Mouse (Mus musculus) MEL (cell line): ENCODE data around the gene Dgke. TPM values are rescaled to one million over a fixed set of nuclear protein-coding genes. Genes with fewer than 3 reads are reported as not detected.
"Not testable (repeated sequence)": the region's sequence is repeated elsewhere in the genome, so short reads cannot be mapped to it uniquely, and the experiment has no call there.

Experiments
- DNase-seq: peaks from one replicate; pipeline ENCODE4 v3.0.0; 2011; ENCODE audit warnings: low read depth, low spot score
- H3K27ac ChIP-seq: 2 replicates; pipeline ENCODE4 v1.5.1; 2012; ENCODE audit warnings: low read depth, mild to moderate bottlenecking, control low read depth, low read length, moderate library complexity; ENCODE audit not compliant: control insufficient read depth
- H3K27me3 ChIP-seq, 2 experiments: fragments of 150-350 bp in 1 of 2; sonication (generic) in 1 of 2; 2 replicates each; pipeline ENCODE4 v1.6.1; 2012; ENCODE audit warnings: low read length in 2 of 2, mild to moderate bottlenecking in 2 of 2, improper control_type of control experiment in 1 of 2, moderate library complexity in 1 of 2; ENCODE audit not compliant: insufficient read depth in 2 of 2, control insufficient read depth in 1 of 2
- H3K36me3 ChIP-seq, 2 experiments: 2 replicates each; pipeline ENCODE4 v1.6.1; 2012 to 2014; ENCODE audit warnings: low read length in 2 of 2, improper control_type of control experiment in 1 of 2, inconsistent platforms in 1 of 2, mild to moderate bottlenecking in 1 of 2; ENCODE audit not compliant: insufficient read depth in 2 of 2, control insufficient read depth in 1 of 2
- H3K4me1 ChIP-seq, 2 experiments: fragments of 150-350 bp in 1 of 2; sonication (generic) in 1 of 2; 2 replicates each; pipeline ENCODE4 v1.6.1; 2012; ENCODE audit warnings: low read length in 2 of 2, improper control_type of control experiment in 1 of 2, mild to moderate bottlenecking in 1 of 2; ENCODE audit not compliant: insufficient read depth in 2 of 2, control insufficient read depth in 1 of 2
- H3K4me3 ChIP-seq, 2 experiments: fragments of 150-350 bp in 1 of 2; sonication (generic) in 1 of 2; 2 replicates each; pipeline ENCODE4 v1.5.1; 2012; ENCODE audit warnings: low read depth in 2 of 2, low read length in 2 of 2, mild to moderate bottlenecking in 2 of 2, moderate library complexity in 2 of 2, control low read depth in 1 of 2, improper control_type of control experiment in 1 of 2; ENCODE audit not compliant: control insufficient read depth in 1 of 2, insufficient read depth in 1 of 2
- H3K79me2 ChIP-seq: 2 replicates; pipeline ENCODE4 v1.6.1; 2012; ENCODE audit warnings: mild to moderate bottlenecking, low read length, moderate library complexity; ENCODE audit not compliant: control insufficient read depth, poor library complexity, insufficient read depth
- H3K9ac ChIP-seq: 2 replicates; pipeline ENCODE4 v1.6.1; 2012; ENCODE audit warnings: low read depth, mild to moderate bottlenecking, control low read depth, low read length, moderate library complexity; ENCODE audit not compliant: control insufficient read depth, poor library complexity, severe bottlenecking
- H3K9me3 ChIP-seq: fragments of 150-350 bp; sonication (generic); replicated peaks from 2 replicates; pipeline ENCODE4 v1.6.1; 2012; ENCODE audit warnings: mild to moderate bottlenecking, low read length, improper control_type of control experiment, moderate library complexity; ENCODE audit not compliant: insufficient read depth
- BHLHE40 ChIP-seq: IDR thresholded peaks from 2 replicates; pipeline ENCODE4 v1.6.1; 2012; ENCODE audit warnings: low read depth, mild to moderate bottlenecking, inconsistent platforms, low read length, improper control_type of control experiment, borderline replicate concordance
- CHD1 ChIP-seq: IDR thresholded peaks from 2 replicates; pipeline ENCODE4 v1.6.1; 2012; ENCODE audit warnings: low read depth, mild to moderate bottlenecking, inconsistent platforms, low read length, improper control_type of control experiment
- HCFC1 ChIP-seq: IDR thresholded peaks from 2 replicates; pipeline ENCODE4 v1.6.1; 2012; ENCODE audit warnings: low read depth, mild to moderate bottlenecking, inconsistent platforms, low read length, improper control_type of control experiment, moderate library complexity
- JUND ChIP-seq: IDR thresholded peaks from 2 replicates; pipeline ENCODE4 v1.6.1; 2011; ENCODE audit warnings: low read depth, mild to moderate bottlenecking, improper control_type of control experiment, low read length
- KAT2A ChIP-seq: conservative IDR thresholded peaks from 2 replicates; pipeline ENCODE4 v1.6.1; 2012; ENCODE audit warnings: low read depth, low read length, improper control_type of control experiment, inconsistent platforms
- MEF2A ChIP-seq: IDR thresholded peaks from 2 replicates; pipeline ENCODE4 v1.6.1; 2014; ENCODE audit warnings: low read depth, mild to moderate bottlenecking, inconsistent platforms, low read length, improper control_type of control experiment; ENCODE audit not compliant: poor library complexity, insufficient replicate concordance, severe bottlenecking; ENCODE audit errors: extremely low read depth
- MXI1 ChIP-seq: IDR thresholded peaks from 2 replicates; pipeline ENCODE4 v1.6.1; 2011; ENCODE audit warnings: mild to moderate bottlenecking, low read depth, low read length, improper control_type of control experiment
- NRF1 ChIP-seq: IDR thresholded peaks from 2 replicates; pipeline ENCODE4 v1.6.1; 2014; ENCODE audit warnings: low read depth, mild to moderate bottlenecking, inconsistent platforms, low read length, improper control_type of control experiment, moderate library complexity; ENCODE audit not compliant: poor library complexity, insufficient read depth, severe bottlenecking
- POLR2A ChIP-seq, 2 experiments: IDR thresholded peaks; 2 replicates each; pipeline ENCODE4 v1.6.1; 2011 to 2012; ENCODE audit warnings: low read length in 2 of 2, mild to moderate bottlenecking in 2 of 2, control low read depth in 1 of 2, improper control_type of control experiment in 1 of 2, low read depth in 1 of 2, moderate library complexity in 1 of 2; ENCODE audit not compliant: control insufficient read depth in 1 of 2, insufficient read depth in 1 of 2, poor library complexity in 1 of 2
- POLR2AphosphoS5 ChIP-seq: IDR thresholded peaks from 2 replicates; pipeline ENCODE4 v1.6.1; 2012; ENCODE audit warnings: low read depth, borderline replicate concordance, mild to moderate bottlenecking, inconsistent platforms, low read length, moderate library complexity, mixed read lengths
- RCOR1 ChIP-seq: IDR thresholded peaks from 2 replicates; pipeline ENCODE4 v1.6.1; 2012; ENCODE audit warnings: low read depth, mild to moderate bottlenecking, inconsistent platforms, low read length, improper control_type of control experiment
- SIN3A ChIP-seq: IDR thresholded peaks from 2 replicates; pipeline ENCODE4 v1.6.1; 2012; ENCODE audit warnings: low read length, improper control_type of control experiment, inconsistent platforms
- SMC3 ChIP-seq: IDR thresholded peaks from 2 replicates; pipeline ENCODE4 v1.6.1; 2011; ENCODE audit warnings: low read depth, low read length, improper control_type of control experiment
- TBP ChIP-seq: IDR thresholded peaks from 2 replicates; pipeline ENCODE4 v1.8.0; 2011; ENCODE audit warnings: low read depth, low read length, improper control_type of control experiment
- TCF12 ChIP-seq: IDR thresholded peaks from 2 replicates; pipeline ENCODE4 v1.6.1; 2014; ENCODE audit warnings: low read depth, mild to moderate bottlenecking, inconsistent platforms, low read length, improper control_type of control experiment, moderate library complexity
- UBTF ChIP-seq: IDR thresholded peaks from 2 replicates; pipeline ENCODE4 v1.6.1; 2012; ENCODE audit warnings: low read depth, mild to moderate bottlenecking, inconsistent platforms, low read length, improper control_type of control experiment, moderate library complexity, borderline replicate concordance; ENCODE audit not compliant: insufficient read depth
- USF2 ChIP-seq, 2 experiments: IDR thresholded peaks; 2 replicates each; pipeline ENCODE4 v1.6.1; 2011 to 2012; ENCODE audit warnings: improper control_type of control experiment in 2 of 2, low read length in 2 of 2, borderline replicate concordance in 1 of 2, inconsistent platforms in 1 of 2, low read depth in 1 of 2, mild to moderate bottlenecking in 1 of 2; ENCODE audit not compliant: insufficient read depth in 1 of 2
- ZC3H11A ChIP-seq: IDR thresholded peaks from 2 replicates; pipeline ENCODE4 v1.6.1; 2012; ENCODE audit warnings: low read depth, mild to moderate bottlenecking, inconsistent platforms, low read length, improper control_type of control experiment
- ZKSCAN1 ChIP-seq: IDR thresholded peaks from 2 replicates; pipeline ENCODE4 v1.6.1; 2012; ENCODE audit warnings: low read depth, mild to moderate bottlenecking, inconsistent platforms, low read length, improper control_type of control experiment, moderate library complexity
- ZMIZ1 ChIP-seq: IDR thresholded peaks from 2 replicates; pipeline ENCODE4 v1.6.1; 2012; ENCODE audit warnings: low read depth, mild to moderate bottlenecking, inconsistent platforms, low read length, improper control_type of control experiment, moderate library complexity
- polyA plus RNA-seq, 2 experiments: library from polyadenylated mRNA; stranded (reverse) in 1 of 2; unstranded in 1 of 2; fragments of >175 nt in 1 of 2; fragments of >200 nt in 1 of 2; gene quantifications; 2 replicates each; pipeline versions ENCODE4 v1.2.1 to v1.2.4; 2012; ENCODE audit warnings: low replicate concordance in 2 of 2, low read depth in 1 of 2; ENCODE audit not compliant: insufficient read length in 2 of 2, insufficient read depth in 1 of 2, missing spikeins in 1 of 2
- total RNA-seq: library from RNA; depleted of rRNA; stranded (reverse); fragments of 300-350 nt; gene quantifications from 2 replicates; pipeline ENCODE4 v1.2.3, GENCODE M21; 2012

Gene Dgke
- total and polyA plus RNA-seq, 3 experiments: 5.2 to 6.4 TPM; not detected in 1

- Histone ChIP-seq H3K4me1 (no peaks in the 10 kb centered on the region), H3K36me3 (peaks cover 0 to 10% of the 10 kb centered on the region in 2 experiments; a peak in 2 of 4 replicates), H3K27me3 (no peaks in the 10 kb centered on the region), H3K4me3 (no peak overlapping the region), H3K9me3 (no peaks in the 10 kb centered on the region)
- no peak for DNase-seq
- no peak for TF ChIP-seq BHLHE40
- no peak for TF ChIP-seq NRF1
- TF ChIP-seq USF2 (IDR thresholded peaks at IDR 0.05; ENCODE audit: borderline replicate concordance in 1 of 2, insufficient read depth in 1 of 2, low read depth in 1 of 2, low read length in 2 of 2): no peak
- TF ChIP-seq SIN3A: no peak
- TF ChIP-seq TBP: no peak
- no peak for TF ChIP-seq TCF12
- TF ChIP-seq ZMIZ1: no peak
- TF ChIP-seq MEF2A: no peak
- TF ChIP-seq ZKSCAN1: no peak
- TF ChIP-seq CHD1: no peak
- TF ChIP-seq RCOR1: no peak
- no peak for TF ChIP-seq UBTF
- TF ChIP-seq ZC3H11A: no peak
- no peak for TF ChIP-seq POLR2A (IDR thresholded peaks at IDR 0.05; ENCODE audit: control insufficient read depth in 1 of 2, insufficient read depth in 1 of 2, low read depth in 1 of 2, low read length in 2 of 2, poor library complexity in 1 of 2)
- no peak for TF ChIP-seq KAT2A
- TF ChIP-seq HCFC1: no peak
- TF ChIP-seq POLR2AphosphoS5: no peak
- TF ChIP-seq MXI1: no peak
- no peak for TF ChIP-seq JUND
- TF ChIP-seq SMC3: no peak
- TF ChIP-seq, all 39 proteins: peak for 0
- H3K9ac ChIP-seq: no peak overlapping the region
- no peaks in the 10 kb centered on the region for H3K79me2 ChIP-seq
- no peak overlapping the region for H3K27ac ChIP-seq
Observed at GRCm38 (mm10) chr11:89046021-89046420, 20.6 kb downstream of the Dgke start.

- H3K4me1 ChIP-seq, H3K9me3 ChIP-seq, H3K9ac ChIP-seq, H3K27me3 ChIP-seq, H3K4me3 ChIP-seq, DNase-seq, H3K27ac ChIP-seq, H3K36me3 ChIP-seq, H3K79me2 ChIP-seq: not testable (repeated sequence)
Observed at GRCm38 (mm10) chr11:89045501-89045900, 21.1 kb downstream of the Dgke start.
